Mouse (Mus musculus) urinary bladder, postnatal 14 days (tissue): ENCODE results near the gene Insl3.
"Not testable (repeated sequence)": the region's sequence is repeated elsewhere in the genome, so short reads cannot be mapped to it uniquely, and the experiment has no call there.

Experiments used
- DNase-seq: peaks from one replicate; pipeline ENCODE4 v3.0.0; 2021; ENCODE audit warnings: low spot score

The Insl3 gene

DNA sequence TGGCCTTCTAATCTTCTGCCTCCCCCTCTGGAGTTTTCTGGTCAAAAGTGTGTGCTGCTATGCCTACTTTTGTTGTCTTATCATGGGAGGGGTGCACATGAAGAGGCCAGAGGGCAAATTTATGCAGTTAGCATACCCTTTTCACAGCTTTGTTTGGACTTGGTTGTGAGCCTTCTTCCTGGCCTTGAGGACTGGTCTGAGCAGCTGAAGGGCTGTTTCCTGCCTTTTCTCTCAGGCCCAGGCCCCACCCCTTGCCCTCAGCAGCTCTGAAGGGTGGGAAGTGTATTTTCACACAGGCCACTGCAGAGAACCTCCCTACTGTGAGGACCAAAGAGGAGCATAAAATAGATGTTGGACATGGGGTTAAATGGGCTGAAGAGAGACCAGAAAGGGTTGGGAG is 11.5 kb upstream of the Insl3 start:
- no peak for DNase-seq

GRCm38 (mm10) chr8:71678216-71678615 is 10.8 kb upstream of the Insl3 start:
- no peak for DNase-seq

- DNase-seq = no peak
Observed at GRCm38 (mm10) chr8:71679116-71679515, 9.9 kb upstream of the Insl3 start.

DNA sequence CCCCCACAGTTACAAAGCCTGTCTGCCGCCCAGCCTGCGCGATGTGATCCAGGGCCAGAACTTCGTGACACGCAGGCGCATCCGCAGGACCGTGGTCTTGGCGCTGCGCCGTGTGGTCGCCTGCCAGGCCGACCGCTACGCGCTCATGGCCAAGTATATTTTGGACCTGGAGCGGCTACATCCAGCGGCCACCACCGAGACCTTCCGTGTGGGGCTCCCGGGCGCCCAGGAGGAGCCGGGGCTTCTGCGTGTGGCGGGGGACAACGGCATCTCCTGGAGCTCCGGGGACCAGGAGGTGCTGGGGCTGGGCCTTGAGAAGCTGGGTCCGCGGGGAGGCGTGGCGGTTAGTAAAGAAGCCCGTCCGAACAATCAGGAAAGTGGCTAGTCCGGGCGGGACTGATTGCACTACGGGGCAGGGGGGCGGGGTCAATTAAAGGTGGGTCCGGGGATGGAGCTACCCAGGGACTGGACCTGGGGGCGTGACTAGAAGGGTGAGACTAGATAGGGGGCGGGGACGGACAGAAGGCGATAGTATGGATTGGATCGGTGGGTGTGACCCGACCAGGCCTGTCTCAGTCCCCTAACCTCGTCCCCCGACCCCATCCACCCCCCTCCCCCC is 9.4 kb upstream of the Insl3 start:
- no peak for DNase-seq

DNA sequence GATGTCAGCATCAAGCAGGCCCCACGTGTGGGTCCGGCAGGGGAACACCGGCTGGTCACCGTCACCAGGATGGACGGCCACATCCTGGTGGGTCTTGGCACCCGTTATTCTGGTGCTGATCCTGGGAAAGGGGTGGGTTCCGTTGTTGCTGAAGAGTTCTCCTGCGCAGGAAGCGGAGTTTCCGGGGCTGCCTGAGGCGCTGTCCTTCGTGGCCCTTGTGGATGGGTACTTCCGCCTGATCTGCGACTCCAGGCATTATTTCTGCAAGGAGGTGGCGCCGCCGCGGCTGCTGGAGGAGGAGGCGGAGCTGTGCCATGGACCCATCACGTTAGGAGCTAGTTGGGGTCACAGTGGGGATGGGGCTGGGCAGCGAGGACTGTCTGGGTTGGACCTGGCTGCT is 8.5 kb upstream of the Insl3 start:
- no peak for DNase-seq

GRCm38 (mm10) chr8:71681369-71681915 is 7.6 kb upstream of the Insl3 start:
- DNase-seq = no peak

GRCm38 (mm10) chr8:71682832-71683231 is 6.2 kb upstream of the Insl3 start:
- DNase-seq = no peak

GRCm38 (mm10) chr8:71684701-71685100 is 4.3 kb upstream of the Insl3 start:
- DNase-seq = no peak

DNA sequence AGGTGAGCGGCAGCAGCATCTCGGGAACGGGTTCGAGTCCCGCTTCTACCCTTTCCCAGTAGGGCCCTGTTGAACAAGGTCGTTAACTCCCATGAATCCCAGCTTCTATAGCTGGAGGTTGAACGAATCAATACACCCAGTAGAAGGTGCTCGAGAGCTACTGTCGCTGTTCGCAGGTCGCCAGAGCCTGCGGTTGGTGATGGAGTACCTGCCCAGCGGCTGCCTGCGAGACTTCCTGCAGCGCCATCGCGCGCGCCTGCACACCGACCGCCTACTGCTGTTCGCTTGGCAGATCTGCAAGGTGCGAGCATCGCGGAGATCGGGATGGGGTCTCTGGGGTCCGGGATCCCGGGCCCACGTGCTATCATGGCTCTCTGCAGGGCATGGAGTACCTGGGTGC is 3.4 kb upstream of the Insl3 start:
- no peak for DNase-seq

DNA sequence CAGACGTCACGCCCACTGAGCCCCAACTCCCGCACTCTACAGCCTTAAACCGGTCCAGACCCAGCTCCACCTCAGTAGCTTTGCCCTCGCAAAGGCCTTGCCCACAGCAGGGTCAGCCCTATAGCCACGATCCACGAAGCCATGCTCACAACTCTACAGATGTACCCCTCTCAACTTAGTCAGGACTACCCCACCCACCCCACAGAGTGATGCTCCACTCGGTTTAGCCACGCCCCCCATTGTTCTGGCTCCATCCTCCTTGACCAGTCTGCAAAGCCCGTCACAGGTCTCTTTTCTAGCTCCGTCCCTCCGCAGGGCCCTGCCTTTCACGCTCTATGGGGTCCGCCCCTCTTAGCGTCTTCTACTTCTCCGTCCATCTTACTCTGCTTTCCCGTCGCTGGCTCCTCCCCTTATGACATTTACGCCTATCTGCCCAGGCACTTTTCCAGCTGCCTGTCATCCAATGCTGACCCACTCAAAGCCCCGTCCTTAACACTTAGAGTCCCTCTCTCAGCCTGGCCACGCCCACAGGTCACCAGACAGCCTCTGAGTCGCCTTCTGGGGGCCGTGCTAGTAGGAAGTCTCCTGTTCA is 2.8 kb upstream of the Insl3 start:
- no peak for DNase-seq

DNA sequence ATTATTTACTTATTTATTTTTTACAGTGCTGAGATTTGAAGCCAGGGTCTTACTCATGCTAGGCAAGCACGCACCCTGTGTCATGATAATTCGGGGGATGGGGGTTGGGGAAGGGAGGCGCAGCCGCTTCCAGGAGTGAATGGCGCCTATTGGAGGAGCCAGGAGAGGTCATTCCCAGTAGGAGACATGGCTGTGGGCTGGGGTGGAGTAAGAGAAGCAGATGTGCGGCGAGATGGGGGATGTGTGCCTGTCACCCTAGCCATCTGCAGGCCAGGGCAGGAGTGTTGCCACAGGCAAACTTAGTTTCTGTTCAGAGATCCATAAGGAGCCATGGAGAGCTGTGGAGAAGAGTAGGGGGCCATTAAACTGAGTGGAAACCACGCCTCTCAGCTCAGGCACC is 1.4 kb upstream of the Insl3 start:
- DNase-seq = no peak

- no peak for DNase-seq
Observed at GRCm38 (mm10) chr8:71692509-71692908, 3.5 kb downstream of the Insl3 start.

- no peak for DNase-seq
Observed at GRCm38 (mm10) chr8:71693166-71694041, 4.4 kb downstream of the Insl3 start.

DNA sequence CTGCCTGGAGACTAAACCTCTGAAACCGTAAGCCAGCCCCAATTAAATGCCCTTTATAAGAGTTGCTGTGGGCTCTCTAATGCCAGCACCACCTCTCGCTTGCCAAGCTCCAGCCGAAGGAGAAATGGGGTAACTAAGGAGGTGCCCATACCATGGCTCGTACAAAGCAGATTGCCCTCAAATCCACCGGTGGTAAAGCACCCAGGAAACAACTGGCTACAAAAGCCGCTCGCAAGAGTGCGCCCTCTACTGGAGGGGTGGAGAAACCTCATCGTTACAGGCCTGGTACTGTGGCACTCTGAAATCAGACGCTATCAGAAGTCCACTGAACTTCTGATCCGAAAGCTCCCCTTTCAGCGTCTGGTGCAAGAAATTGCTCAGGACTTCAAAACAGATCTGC is 6.4 kb downstream of the Insl3 start:
- DNase-seq = not testable (repeated sequence)

DNA sequence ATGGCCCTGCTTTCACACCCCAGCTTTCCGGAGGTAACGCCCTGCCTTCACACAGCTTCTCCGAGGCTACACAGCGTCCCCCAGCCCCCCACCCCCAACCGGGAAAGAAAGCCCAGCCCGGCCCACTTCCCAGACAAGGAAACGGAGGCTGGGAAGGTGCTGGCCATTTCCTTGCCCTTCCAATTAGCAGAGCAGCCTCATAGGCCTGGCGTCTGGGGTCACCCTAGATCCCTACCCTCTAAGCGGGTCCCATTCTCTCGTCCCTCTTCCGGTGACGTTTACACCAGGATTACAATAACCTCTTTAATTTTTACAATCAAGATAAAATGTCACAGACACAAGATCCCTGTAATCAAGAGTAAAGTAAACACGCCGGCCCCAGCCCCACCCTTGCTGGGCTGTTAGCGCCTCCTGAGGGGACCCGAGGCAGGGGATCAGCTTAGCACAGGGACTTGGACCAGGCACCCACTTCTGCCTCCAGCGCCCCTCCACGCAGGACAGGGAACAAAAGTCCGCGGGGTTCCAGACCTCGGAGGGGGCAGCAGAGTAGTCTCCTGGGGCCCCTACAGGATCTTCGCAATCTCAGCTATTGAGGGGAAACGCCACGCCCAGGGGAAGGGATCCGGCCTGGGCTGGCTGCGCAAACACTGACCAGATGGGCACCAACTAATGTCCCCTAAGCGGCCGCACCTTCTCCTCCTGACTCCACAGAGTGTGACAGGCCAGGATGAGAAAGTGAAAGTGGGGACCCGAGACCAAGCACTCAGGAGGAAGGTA is 11.7 kb downstream of the Insl3 start:
- peak; percentile 24 for DNase-seq

DNA sequence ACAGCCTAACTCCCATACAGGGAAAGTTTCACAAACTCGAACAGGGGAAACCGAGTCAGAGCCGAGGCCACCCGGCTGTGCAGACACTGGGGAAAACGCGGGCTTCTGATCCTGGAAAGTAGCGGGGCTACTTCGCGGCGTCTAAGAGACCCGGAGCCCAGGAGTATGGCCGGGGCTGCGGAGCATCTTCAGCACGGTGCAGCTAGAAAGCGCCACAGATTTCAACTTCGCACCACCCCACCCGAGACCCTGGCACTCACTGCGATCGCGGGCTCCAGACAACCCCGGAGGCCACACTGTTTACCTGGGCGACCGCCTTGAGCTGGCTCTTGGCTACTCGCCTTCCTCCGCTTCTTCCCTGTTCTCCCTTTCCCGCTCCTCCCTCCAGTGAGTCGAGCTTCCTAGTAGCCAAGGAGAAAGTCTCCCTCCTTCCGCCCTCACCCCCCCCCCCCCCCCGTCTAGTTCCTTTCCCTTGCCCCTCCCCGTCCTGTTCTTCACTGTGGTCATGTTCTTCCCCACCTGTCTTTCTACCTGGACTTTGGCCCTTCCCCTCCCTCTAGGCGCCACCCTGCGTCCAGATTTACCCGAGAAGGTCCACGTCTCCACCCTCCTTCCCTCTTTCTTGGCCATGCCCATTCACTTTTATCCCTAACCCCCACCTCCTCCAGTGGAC is 12.5 kb downstream of the Insl3 start, which contains the start of gene B3gnt3:
Gene B3gnt3, minus strand, starts transcription at position 376 of the 673 bp plus-strand sequence.
- DNase-seq = no peak

DNA sequence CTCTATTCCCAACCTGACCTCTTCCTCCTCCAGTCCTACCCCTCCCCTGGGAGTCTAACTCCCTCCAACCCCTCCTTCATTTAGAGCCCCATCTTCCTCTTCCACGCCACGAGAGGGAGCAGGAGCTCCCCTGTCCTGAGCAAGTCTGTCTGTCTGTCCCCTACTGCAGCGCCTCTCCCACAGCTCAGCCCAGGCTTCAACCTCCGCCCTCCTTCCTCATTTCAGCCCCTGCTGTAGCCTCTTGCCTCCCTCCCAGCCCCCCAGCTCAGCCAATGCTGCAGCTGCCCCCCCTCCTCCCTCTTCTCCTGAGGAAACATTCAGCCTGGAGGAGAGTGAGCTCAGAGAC is 13.0 kb downstream of the Insl3 start:
- no peak for DNase-seq

DNA sequence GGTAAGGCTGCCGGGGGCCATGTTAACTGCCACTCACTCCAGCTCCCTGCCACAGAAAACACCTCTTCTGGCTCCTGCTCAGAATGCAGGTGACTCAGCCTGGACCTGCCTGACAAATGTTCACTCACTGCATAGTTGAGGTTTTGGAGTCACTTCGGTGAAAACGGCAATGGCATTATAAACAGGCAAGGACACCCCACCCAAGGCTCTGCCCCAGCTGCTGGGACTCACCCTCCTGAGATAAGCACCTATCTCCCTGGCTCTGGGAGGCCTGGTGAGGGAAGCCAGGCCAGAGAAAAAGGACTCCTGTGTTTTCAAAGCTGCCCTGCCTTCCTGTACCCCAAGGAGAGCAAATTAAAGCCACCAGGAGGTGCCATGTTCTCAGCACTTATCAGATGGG is 13.9 kb downstream of the Insl3 start:
- peak; percentile 53 for DNase-seq

- DNase-seq = not testable (repeated sequence)
Observed at GRCm38 (mm10) chr8:71703400-71703799, 14.4 kb downstream of the Insl3 start.

GRCm38 (mm10) chr8:71707874-71708273 is 18.9 kb downstream of the Insl3 start:
- peak; percentile 48 for DNase-seq

GRCm38 (mm10) chr8:71709134-71709799 is 20.3 kb downstream of the Insl3 start:
- DNase-seq = no peak
